Mouse (Mus musculus): ENCODE results near the gene Prpf8.

Gene Prpf8

DNA sequence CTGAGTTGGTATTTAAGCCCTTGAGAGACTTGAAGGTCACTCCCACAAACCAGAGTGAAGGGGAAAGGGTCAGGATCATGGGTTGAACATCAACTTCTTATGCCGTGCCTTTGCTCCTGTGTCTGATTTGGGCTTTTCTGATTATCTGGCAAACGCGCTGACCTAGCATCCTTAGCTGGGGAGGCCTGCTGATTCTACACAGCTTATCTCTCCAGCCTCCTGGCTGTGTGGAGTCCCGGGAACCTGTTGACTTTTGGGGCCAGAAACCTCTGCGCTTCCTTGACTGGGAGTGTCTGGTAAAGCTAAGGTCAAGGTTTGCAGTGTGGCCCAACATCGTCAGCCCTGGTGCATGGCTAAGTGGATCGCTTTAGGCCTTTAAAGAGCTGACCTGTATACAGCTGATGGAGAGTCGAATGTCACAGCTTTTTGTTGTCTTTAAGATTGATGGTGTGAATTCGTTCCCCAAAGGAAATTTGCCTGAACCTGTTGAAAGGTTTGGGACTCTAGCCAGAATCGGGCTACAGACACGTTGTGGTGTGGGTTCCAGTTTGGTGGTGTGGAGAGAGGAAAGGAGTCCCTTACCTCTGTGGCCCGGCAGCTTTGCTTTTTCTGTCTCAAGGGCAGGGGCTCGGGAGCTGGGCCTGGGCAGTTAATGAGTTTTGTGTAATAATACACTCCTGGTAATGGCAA lies 48.6 kb downstream of the Prpf8 start:
- DNase-seq, result peak; percentile 29

DNA sequence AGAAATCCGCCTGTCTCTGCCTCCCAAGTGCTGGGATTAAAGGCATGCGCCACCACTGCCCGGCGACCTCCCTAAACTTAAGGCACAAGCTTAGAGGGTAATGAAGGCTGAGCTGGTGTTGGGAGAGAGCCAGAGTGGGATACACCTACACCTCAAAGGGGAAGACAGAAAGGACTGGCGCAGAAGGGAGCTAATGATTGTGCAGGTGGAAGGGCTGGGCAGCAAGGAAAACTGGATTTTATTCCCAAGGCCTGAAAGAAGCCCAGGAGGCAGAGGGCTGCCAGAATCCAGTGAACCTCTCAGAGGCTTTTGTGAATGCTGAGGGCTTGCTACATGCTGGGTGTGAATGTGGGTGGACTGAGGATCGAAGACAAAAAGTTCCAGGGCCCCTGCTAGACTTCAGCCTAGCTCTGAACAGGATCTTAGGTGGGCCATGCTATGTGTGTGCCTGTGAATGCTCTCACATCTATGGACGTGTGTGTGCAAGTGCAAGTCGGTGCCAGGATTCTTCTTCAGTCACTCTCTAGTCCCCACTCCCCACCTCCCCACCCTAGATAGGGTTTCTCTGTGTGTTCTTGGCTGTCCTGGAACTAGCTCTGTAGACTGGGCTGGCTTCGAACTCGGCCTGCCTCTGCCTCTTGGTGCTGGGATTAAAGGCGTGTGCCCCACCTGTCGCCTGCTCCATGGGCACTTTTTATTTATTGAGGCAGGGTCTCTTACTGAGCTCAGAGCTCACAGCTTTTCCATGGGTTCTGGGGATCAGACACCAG lies 49.8 kb downstream of the Prpf8 start:
- DNase-seq, result peak; percentile 42

DNA sequence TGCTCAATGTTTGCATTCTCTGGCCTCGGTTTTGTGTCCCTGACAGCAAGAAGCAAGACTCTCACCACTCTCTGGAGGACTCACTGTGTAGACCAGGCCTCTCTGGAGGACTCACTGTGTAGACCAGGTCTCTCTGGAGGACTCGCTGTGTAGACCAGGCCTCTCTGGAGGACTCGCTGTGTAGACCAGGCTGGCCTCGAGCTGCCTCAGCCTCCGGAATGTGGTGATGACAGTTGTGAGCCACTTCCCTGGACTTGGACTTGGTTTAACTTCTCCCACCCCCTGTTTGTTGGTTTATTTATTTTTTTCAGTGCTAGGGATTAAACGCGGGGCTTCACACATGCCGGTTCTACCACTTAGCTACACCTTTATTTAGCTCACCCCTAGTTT lies 50.4 kb downstream of the Prpf8 start:
- peak; percentile 30 for DNase-seq

DNA sequence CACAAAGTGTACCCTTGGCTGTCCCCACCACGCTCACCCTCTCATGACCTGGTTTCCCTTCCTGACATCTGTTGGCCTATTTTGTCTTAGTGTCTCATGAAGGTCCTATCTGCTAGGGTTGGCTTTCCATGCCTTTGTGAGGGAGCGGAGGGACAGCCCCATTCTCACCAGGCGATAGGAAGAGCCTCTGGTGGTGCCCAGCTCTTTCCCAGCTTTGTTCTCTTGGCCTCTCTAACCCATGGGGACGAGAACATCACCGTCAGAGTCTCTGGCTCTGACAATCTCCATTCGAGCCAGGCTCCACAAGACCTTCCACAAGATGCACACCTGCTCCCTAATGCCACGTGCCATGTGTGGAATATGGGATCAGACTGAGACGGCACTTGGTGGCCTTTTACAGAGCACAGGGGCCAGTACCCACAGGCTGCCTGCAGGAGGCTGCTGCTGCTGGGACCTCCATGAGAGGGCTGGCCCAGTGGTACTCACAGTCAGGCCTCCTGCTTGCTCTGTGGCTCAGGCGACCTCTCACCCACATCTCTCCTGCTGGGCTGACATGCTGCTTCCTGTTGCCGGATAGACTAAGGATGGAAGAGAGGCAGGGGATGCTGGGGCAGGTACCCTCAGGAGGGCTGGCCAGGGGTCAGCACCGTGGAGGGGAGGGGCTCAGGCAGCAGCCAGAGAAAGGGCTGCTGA lies 51.0 kb downstream of the Prpf8 start:
- DNase-seq, result peak; percentile 77

DNA sequence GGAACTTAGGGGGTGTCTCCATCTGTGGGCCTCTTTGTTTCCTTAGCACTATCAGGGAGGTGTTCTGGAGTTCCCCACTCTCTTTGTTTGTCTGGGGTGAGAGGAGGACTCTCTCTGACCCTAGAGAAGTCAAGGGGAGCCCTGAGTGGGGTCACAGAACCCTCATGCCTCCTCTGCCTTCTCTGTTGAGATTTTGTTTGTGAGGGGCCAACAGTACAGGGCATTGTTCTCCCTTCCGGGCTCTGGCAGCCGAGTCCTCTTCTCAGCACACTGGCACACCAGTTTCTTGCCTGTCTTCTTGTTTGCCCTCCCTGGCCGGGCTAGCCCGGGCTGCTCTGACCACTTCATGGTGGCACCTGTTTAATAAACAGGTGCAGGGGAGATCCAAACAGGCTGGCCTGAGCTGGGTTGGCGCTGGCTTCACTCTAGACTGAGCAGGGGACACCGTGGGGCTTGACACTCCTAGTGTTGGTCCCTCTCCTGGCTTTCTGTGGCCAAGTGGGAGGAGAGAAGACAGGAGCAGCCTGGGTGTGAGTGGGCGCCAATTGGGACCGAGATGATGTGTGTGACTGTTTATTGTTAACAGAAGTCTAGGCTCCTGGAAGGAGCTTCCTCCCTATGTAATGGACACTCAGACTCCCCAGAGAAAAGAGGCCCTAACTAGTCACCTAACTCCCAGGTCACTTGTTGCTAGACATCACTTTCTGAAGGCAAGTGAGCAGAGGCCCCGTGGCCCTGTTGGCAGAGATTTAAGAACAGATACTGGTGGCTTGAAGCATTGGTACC lies 51.8 kb downstream of the Prpf8 start:
- peak; percentile 48 for DNase-seq

DNA sequence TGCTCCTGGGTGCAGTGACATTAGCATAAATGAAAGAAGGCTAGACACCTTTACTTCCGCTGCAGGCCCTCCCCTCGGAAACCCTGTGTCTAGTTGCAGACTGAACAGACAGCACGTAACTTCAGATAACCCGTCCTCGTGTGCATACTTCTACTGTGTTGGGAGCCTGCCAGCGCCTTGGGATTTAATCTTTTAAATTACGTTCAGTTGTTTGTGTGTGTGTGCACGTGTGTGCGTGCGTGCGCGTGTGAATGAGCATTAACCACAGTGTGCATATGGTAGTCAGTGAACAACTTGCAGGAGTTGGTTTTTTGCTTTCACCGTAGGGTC lies 52.3 kb downstream of the Prpf8 start:
- DNase-seq, result peak; percentile 56

DNA sequence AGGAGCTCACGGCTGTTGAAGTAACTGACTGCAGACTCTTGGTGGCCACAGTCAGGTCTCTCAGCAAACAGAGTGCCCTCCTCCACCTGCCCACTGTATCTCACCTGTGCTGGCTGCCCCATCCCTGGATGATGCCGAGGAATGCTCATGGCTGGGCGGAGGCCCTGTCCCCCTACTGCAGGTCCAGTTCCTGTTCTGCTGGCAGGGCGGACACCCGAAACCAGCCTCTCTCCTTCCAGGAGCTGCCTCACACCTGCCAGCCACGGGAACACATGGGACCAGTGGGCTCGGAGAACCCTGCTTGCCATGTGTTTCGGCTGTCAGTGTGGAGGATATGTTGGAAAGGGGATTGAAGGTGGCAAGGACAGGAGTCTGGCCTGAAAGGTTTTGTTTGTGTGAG lies 53.6 kb downstream of the Prpf8 start:
- no peak for DNase-seq

DNA sequence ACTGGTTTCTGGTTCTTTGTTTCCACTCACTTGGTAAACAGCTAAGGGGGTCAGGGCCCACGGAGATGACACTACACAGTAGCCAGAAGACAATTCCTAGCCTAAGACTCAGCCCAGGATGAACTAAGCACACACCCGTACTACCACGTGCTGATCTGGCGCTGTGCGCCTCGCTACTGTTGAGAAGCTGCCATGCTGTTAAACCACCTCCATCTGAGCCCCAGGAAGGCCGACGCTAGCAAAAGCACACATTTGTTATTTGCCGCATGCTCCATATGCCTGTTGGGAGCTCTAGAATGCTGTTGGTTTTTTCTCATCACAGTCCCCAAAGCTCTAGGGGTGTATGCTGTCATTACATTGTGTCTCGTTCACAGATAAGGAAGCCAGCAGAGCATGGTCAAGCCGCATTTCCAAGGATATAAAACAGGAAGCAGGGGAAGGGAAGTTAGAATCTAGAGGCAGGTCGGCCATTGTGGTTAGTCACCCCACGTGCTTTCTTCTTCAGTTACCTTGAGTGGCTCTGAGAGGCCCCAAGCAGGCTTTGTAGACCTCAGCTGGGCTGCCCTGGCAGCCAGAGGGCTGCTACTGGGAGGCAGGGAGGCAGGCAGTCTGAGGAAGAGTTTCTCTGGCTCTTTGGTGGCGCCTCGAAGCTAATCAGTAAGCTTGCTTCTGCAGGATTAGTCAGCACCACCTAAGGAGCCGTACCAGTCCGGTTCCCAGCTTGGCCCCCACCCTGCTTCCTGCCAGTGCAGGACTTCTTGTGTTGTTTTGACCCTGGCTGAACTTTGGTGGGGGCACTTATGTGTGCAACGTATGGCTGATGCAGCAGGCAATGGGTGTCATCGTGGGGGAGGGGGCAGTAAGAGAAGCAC lies 54.3 kb downstream of the Prpf8 start:
- peak; percentile 67 for DNase-seq

DNA sequence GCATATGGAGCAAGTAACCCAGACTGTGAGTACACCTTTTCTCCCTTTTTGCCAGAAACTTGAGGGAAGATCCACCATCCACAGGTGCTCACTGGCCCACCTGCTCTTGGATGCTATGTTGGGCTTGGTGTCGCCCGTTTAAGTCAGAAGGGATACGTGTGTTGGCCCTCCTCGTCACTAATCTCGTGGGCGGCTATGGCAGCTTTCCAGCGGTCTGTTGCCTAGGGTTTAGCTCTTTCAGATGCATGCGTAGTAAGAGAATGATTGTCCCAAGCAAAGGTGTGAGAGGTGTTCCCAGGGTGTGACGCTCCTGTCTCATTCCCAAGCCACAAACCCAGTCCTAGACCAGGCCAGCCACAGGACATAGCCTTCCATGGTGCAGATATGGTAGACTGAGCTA lies 58.1 kb downstream of the Prpf8 start:
- no peak for DNase-seq

DNA sequence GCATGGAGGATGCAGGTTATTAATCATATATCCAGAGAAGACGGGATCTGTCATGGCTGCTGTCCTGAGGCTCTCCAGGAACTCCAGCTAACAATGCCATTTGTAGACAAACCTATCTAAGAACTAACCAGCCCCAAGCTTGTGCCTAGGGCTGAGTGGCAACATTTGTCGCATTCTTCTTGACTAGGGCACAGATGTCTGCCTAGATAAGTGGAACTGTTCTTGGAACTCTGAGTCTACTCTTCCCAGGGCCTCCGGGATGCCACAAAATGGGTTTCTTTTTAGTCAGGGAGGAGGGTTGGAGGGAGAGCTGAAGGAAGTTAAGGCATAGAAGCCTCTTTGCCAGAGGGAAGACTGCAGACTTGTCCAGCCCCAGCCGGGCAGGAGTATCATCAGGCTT lies 59.4 kb downstream of the Prpf8 start:
- no peak for DNase-seq

DNA sequence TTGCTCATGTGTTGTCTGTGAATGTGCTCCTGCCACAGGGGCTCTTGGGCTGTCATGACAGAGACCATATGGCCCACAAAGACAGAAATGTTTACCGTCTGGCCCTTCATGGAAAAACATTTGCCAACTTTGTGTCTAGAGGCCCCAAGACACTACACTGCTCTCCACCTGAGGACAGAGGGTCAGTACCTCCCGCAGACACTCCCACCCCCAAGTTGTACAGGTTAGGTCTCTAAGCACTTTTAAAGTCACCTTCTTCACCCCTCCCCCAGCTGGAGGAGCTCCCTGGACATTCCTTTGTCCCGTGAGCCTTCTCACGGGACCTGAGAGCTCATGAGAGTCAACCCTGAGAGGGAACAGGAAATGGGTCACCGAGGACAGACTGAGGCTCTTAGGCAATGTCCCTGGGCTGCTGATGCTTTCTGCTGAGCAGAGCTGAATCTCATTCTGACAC lies 63.1 kb downstream of the Prpf8 start:
- no peak for DNase-seq

DNA sequence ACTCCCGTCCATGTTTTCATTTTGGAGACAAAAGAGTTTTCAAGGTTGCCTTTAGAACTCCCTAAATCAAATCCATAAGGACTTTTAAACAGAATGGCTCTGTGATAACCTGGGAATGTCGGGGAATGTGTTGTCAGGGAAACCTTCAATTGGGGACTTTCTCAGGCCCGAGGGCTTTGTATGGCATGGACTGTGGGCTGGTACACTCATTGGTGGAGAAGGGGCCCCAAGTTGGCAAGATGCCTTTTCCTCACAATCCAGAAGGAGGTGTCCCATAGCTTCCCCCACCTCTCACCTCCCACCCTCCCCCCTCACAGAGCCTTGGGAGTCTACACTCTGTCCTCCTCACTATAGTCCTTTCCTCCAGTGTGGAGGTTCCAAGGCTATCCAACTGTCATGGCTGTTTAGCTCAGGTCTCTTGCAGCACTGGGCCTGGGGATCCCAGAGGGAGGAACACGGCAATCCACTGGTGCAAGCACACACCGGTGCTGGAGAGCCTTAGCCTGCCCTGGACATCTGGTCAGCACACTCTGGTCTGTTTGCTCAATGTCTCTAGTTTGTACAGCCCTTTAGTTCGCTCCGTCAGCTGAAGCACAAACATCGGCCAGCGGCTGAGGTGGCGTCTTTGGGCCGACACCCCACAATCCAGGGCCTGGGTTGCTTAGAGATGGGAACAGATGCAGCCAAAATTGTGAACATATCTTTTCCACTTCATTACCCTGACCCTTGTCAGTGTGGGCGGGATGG lies 63.8 kb downstream of the Prpf8 start:
- no peak for DNase-seq

DNA sequence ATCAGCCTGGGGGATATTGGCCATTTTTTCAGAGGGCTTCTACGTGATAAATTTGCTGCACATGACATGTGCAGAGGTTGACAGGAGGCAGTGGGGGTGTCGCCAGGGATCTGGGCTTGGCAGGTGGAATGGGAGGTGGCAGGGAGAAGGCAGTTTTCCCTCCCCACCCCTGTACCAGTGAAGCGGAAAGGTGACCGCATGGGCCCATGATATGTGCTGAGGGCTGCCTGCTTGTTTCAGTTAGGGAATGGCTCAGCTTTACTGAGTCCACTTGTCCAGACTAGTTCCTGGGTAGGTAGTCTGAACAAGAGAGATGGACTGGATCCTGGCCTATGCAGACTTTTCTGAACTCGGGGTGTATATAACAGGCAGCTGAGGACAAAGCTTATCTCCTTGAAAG lies 64.7 kb downstream of the Prpf8 start:
- no peak for DNase-seq

DNA sequence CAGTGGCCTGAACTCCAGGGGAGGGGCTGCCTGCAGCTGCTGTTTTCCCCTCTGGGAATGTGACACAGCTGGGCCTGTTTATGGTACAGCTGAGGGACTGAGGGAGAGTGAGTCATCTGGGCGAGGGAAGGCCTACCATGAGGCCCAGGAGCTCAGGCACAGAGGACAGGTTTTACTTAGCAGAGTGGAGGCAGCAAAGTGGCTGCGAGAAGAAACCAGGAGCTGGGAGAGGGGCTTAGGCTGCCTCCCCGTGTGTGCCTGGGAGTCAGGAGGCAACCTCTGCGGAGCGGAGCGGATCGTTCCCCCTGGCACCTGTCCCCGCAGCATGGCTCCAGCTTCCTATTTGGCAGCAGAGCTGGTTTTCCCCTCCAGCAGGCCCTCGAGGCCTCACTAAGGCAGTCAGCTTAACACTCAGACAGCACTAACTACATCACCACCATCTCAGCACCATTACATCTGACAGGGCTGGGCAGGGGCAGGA lies 65.4 kb downstream of the Prpf8 start:
- DNase-seq, result no peak

DNA sequence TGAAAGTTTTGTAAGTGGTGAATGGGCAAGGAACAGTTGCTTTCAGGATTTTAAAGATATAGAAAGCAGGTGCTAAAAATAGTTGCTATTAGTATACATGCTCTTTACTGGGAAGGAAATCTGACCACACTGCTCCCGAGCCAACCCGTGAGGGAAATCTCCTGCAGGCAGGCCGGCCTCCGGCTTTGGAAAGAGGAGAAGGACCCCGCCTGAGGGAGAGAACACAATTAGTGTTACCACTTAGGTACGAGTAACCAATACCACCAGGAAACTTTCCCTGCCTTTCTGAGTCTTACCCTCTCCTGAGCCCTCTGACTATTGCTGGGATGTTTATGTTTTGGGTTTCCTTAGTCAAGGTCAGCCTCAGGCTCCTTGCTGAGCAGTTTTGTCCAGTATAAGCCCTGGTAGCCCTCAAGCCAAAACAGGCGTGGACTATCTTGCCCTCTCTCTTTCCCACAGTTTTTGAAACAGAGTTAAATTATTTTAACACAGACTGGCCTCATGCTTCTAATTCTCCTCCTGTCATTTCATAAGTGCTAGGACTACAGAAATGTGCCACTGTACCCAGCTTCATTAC lies 66.4 kb downstream of the Prpf8 start:
- DNase-seq, result no peak

DNA sequence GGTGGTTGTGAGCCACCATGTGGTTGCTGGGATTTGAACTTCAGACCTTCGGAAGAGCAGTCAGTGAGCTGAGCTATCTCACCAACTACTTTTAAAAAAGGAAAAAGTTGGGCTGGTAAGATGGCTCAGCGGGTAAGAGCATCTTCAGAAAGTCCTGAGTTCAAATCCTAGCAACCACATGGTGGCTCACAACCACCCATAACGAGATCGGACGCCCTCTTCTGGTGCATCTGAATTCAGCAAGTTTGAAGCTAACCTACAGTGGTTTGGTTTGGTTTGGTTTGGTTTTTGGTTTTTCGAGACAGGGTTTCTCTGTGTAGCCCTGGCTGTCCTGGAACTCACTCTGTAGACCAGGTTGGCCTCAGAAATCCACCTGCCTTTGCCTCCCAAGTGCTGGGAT lies 69.4 kb downstream of the Prpf8 start:
- DNase-seq, result peak; percentile 46

DNA sequence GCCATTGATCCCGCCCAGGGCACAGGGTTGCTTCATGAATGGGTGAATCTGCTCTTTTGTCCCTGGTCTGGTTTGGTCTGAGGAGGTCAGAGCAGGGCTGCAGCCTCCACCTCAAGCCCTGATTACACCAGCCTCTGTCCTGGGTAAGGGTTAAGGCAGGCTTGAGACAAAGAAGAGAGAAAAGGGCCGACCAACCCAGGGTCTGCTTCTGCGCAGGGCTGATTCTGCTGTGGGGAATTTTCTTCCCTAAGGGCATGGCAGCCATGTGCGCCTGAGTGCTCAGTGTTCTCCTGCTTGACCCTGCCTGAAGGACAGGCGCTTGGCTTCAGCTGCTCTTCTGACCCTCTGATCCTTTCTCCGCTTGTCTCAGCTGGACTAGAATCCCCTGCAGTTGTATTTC lies 70.5 kb downstream of the Prpf8 start:
- DNase-seq, result no peak

DNA sequence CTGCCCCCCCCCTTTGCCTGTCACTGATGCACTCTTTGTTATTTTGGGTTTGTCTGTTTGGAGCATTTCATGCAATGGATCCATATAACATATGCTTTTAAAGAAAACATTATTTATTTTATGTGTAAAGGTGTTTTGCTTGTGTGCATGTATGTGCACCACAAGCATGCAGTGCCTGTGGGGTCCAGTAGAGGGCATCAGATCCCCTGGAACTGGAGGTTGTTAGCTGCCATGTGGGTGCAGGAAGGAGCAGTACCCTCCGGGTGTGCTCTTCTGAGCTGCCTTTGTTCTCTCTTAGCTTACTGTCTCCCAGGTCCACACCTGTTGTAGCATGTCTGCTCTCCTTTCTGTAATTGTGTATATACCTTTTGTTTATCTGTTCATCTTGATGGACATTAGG lies 71.5 kb downstream of the Prpf8 start:
- peak; percentile 70 for DNase-seq

All from thymus, postnatal 14 days (tissue).